In genomic region chr17:27497798-27498197, GRCm38 (mm10) we compare ENCODE assay signal across 22 mouse cellular contexts.
"Had no signal": no experiment of that assay in that cellular context is flagged by ENCODE, and none has a peak within 500 bp of the region (broad histone marks: within the 10 kb centered on the region; RNA-seq: fewer than 3 reads in every experiment).

No protein-coding gene starts in this region.

- H3K27ac ChIP-seq: kidney, postnatal 0 days; layer of hippocampus, adult 2 months; limb, embryonic 10.5 days; limb, embryonic 13.5 days; liver, embryonic 12.5 days; liver, embryonic 15.5 days; lung, embryonic 15.5 days; neural tube, embryonic 12.5 days; neural tube, embryonic 15.5 days; stomach, embryonic 15.5 days had no signal

- DNase-seq: kidney, adult 2 months; kidney, postnatal 25 days; layer of hippocampus, adult 9-11 months; liver; lung, adult 18-20 months; lung, postnatal 10 days; lung, postnatal 36 days; midbrain, embryonic 14.5 days; right cerebral cortex, adult 18-20 months; right cerebral cortex, postnatal 25 days; spleen, adult 18-20 months had no signal

- H3K4me1 ChIP-seq: liver, embryonic 15.5 days had no signal

- H3K36me3 ChIP-seq: limb, embryonic 10.5 days; limb, embryonic 13.5 days; liver, embryonic 12.5 days; liver, embryonic 15.5 days; lung, embryonic 15.5 days; neural tube, embryonic 12.5 days; neural tube, embryonic 15.5 days; stomach, embryonic 15.5 days had no signal

- H3K4me3 ChIP-seq: layer of hippocampus, adult 2 months; limb, embryonic 10.5 days; limb, embryonic 13.5 days; liver, embryonic 12.5 days; liver, embryonic 15.5 days; lung, embryonic 15.5 days; megakaryocyte, embryonic 14.5 days; neural tube, embryonic 12.5 days; neural tube, embryonic 15.5 days; stomach, embryonic 15.5 days had no signal
